Mouse (Mus musculus): ENCODE results near the gene Ackr3.

The Ackr3 gene

DNA sequence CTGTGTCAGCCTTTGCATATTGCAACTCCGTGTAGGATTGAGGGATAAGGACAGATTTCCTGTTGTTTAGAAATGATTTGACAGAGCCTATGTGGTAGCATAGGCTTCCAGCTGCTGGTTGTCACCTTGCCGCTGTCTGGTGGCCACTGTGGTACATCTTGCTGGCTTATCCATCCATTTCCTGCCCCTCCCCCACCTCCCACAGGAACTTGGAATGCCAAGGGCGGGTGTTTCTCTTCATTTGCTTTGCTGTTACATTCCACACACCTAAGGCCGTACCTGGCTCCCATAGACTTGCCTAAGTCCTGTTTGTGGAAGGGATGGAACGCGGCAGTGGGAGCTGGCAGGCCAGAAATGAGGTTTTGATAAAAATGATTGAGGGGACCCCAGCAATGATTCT is 46.6 kb downstream of the Ackr3 start:
- DNase-seq (ENCODE audit: low read depth in 2 of 2, low spot score in 2 of 2), result no peak

DNA sequence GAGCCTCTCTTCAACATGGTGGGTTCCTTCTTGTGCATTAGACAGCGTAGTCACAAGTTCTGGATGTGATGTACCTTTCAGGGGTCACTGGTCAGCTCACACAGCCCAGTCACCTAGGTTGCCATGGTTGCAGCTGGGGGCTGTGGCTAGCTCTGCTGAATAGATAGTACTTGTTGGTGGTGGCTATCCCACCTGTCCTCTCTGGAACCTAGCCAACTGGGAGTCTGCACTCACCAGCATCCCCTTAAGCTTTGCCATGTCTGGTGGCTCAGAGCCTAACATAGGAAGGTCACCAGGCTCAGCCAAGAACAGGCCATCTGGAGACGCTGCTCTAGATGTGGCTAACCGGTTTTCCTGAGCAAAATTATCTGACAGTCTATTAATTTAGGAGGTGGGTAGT is 47.4 kb downstream of the Ackr3 start:
- DNase-seq (ENCODE audit: low read depth in 2 of 2, low spot score in 2 of 2), result no peak

GRCm38 (mm10) chr1:90253465-90253864 is 49.7 kb downstream of the Ackr3 start:
- no peak for DNase-seq (ENCODE audit: low read depth in 2 of 2, low spot score in 2 of 2)

GRCm38 (mm10) chr1:90258253-90258887 is 54.6 kb downstream of the Ackr3 start:
- no peak for DNase-seq (ENCODE audit: low read depth in 2 of 2, low spot score in 2 of 2)

DNA sequence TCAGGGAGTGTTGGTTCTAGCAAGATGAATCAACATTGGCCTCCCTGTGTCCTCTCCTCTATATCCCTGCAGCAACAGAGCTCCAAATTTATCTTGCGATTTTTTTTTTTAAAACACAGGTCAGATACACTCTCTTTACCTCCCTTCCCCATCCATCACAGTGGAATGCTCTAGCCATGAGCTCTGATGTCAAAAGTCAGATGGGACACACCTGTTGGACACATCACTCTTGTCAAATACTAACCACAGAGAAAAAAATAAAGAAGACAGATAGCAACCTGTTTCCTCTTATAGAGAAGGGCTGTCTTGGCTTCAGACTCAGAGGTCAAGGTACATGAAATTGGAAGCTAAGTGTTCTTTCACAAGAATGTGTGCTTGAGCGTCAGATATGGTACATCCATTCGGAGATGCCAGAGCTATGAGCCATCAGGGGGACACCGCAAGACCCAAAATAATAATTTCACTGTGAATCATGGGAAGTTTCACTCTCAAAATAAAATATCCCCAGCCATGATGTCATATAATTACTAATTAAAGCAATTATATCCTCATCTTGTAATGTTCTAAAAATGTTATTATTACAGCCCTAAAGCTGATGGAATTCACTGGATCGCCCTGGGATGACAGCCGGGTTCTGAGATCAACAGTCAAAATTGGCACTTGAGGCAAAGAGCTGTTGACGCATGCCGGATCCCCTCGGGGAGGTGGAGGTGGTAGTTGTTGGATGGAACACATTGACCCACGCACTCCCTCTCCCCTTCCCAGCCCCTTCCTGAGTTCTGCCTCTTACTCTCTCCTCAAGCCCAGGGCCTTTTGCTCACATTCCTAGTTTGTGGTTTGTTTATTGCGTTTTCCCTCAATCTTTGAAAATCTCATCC is 57.2 kb downstream of the Ackr3 start:
- no peak for DNase-seq (ENCODE audit: low read depth in 2 of 2, low spot score in 2 of 2)

GRCm38 (mm10) chr1:90262380-90262779 is 58.6 kb downstream of the Ackr3 start:
- DNase-seq (ENCODE audit: low read depth in 2 of 2, low spot score in 2 of 2), result no peak
